Comparison of ENCODE assay signal across 12 mouse cellular contexts in genomic region chr9:63738830-63739229, GRCm38 (mm10). TPM values are rescaled to one million over a fixed set of nuclear protein-coding genes. Genes with fewer than 3 reads are reported as not detected.
A peak's percentile ranks its signal among the peaks of the same experiment; 100 is the strongest.
DNase-seq lines count a peak whose midpoint lies in the region; ATAC-seq and TF ChIP-seq lines count a peak whose summit lies in the region.
"Had no signal": no experiment of that assay in that cellular context is flagged by ENCODE, and none has a peak within 500 bp of the region (broad histone marks: within the 10 kb centered on the region; RNA-seq: fewer than 3 reads in every experiment).

No protein-coding gene starts in this region.

- peak overlapping the region; percentile 5; the same call in 1 of the 2 replicates for H3K4me3 ChIP-seq in gastrocnemius, adult 2 months
- no peak overlapping the region for H3K4me3 ChIP-seq in lung, embryonic 16.5 days (ENCODE audit: low read length)
- 0 out of 2 replicates have a peak overlapping the region, but pooled peaks have one; percentile 4 for H3K4me3 ChIP-seq in thymus, adult 2 months (ENCODE audit: control insufficient read depth, insufficient read depth, low read length)
- H3K4me3 ChIP-seq in hindbrain, embryonic 13.5 days: no peak overlapping the region
- H3K4me3 ChIP-seq: forebrain, embryonic 12.5 days; hindbrain, embryonic 12.5 days; layer of hippocampus, adult 2 months had no signal

- 59% methylated on average over 11 of the region's 11 CpGs for WGBS in lung, embryonic 16.5 days
- WGBS in thymus, adult 2 months: 0% methylated on average over 11 of the region's 11 CpGs
- WGBS in hindbrain, embryonic 13.5 days: 82% methylated on average over 11 of the region's 11 CpGs

- H3K36me3 ChIP-seq in lung, embryonic 16.5 days (ENCODE audit: control insufficient read depth, insufficient read depth, low read length): no peaks in the 10 kb centered on the region
- H3K36me3 ChIP-seq in thymus, adult 2 months (ENCODE audit: control insufficient read depth, insufficient read depth, low read length): no peaks in the 10 kb centered on the region
- no peaks in the 10 kb centered on the region; the same call in 1 of the 2 replicates for H3K36me3 ChIP-seq in hindbrain, embryonic 13.5 days
- H3K36me3 ChIP-seq: forebrain, embryonic 12.5 days; hindbrain, embryonic 12.5 days had no signal

- DNase-seq in gastrocnemius, adult 2 months: no peak
- DNase-seq in gastrocnemius, adult 8-10 months (ENCODE audit: low spot score in 2 of 2): no peak
- DNase-seq in lung, postnatal 14 days: no peak
- DNase-seq in thymus, adult 2 months: peak; percentile 80
- no peak for DNase-seq in embryo, embryonic 10.5 days (ENCODE audit: low spot score)
- DNase-seq: gastrocnemius, postnatal 25 days had no signal

- H3K9me3 ChIP-seq in lung, embryonic 16.5 days (ENCODE audit: control insufficient read depth, low read length): no peaks in the 10 kb centered on the region
- no peaks in the 10 kb centered on the region for H3K9me3 ChIP-seq in hindbrain, embryonic 13.5 days
- H3K9me3 ChIP-seq: forebrain, embryonic 12.5 days; hindbrain, embryonic 12.5 days had no signal

- no peak for TF ChIP-seq CTCF in gastrocnemius, adult 2 months (IDR thresholded peaks at IDR 0.05)
- TF ChIP-seq CTCF in thymus, adult 2 months (IDR thresholded peaks at IDR 0.05; ENCODE audit: borderline replicate concordance, control insufficient read depth, extremely low read depth, insufficient read depth, low read length, poor library complexity): 0 out of 2 replicates have a peak, but pooled peaks have one; percentile 26

- H3K4me1 ChIP-seq in lung, embryonic 16.5 days (replicated peaks; ENCODE audit: control insufficient read depth, insufficient read depth, low read length): peaks cover 57% of the 10 kb centered on the region
- peaks cover 94% of the 10 kb centered on the region for H3K4me1 ChIP-seq in thymus, adult 2 months (replicated peaks; ENCODE audit: control insufficient read depth, insufficient read depth, low read length)
- H3K4me1 ChIP-seq in hindbrain, embryonic 13.5 days (replicated peaks): peaks cover 49% of the 10 kb centered on the region

- intact Hi-C loops in gastrocnemius, adult 2 months (cut with DNase I): no loop called here

- ATAC-seq in lung, embryonic 16.5 days (ENCODE audit: low read depth): no peak
- ATAC-seq in granulocyte monocyte progenitor cell, adult 5-6 weeks (replicated peaks; ENCODE audit: poor library complexity, severe bottlenecking): peak; percentile 13
- ATAC-seq in hindbrain, embryonic 13.5 days (ENCODE audit: low FRiP score): no peak

- TF ChIP-seq POLR2A in thymus, adult 2 months (IDR thresholded peaks at IDR 0.05; ENCODE audit: control insufficient read depth, extremely low read depth, insufficient read depth, low read length, poor library complexity): peak; percentile 30; the same call in 1 of the 2 replicates

- peak overlapping the region; percentile 73 for H3K27ac ChIP-seq in gastrocnemius, adult 2 months
- peak overlapping the region; percentile 15; the same call in 1 of the 2 replicates for H3K27ac ChIP-seq in lung, embryonic 16.5 days (ENCODE audit: low read length)
- H3K27ac ChIP-seq in thymus, adult 2 months (ENCODE audit: control insufficient read depth, insufficient read depth, low read length): peak overlapping the region; percentile 71
- no peak overlapping the region for H3K27ac ChIP-seq in hindbrain, embryonic 13.5 days
- H3K27ac ChIP-seq: forebrain, embryonic 12.5 days; hindbrain, embryonic 12.5 days; layer of hippocampus, adult 2 months had no signal

- no peaks in the 10 kb centered on the region for H3K27me3 ChIP-seq in lung, embryonic 16.5 days (ENCODE audit: control insufficient read depth, insufficient read depth, low read depth, low read length)
- no peaks in the 10 kb centered on the region for H3K27me3 ChIP-seq in thymus, adult 2 months (ENCODE audit: control insufficient read depth, insufficient read depth, low read length)
- H3K27me3 ChIP-seq in hindbrain, embryonic 13.5 days: no peaks in the 10 kb centered on the region
- H3K27me3 ChIP-seq: forebrain, embryonic 12.5 days; hindbrain, embryonic 12.5 days had no signal

- H3K9ac ChIP-seq in lung, embryonic 16.5 days (ENCODE audit: low read length): no peak overlapping the region
- no peak overlapping the region for H3K9ac ChIP-seq in hindbrain, embryonic 13.5 days
- H3K9ac ChIP-seq: forebrain, embryonic 12.5 days; hindbrain, embryonic 12.5 days had no signal

- H3K4me2 ChIP-seq in lung, embryonic 16.5 days (ENCODE audit: low read depth, low read length): no peak overlapping the region
- no peak overlapping the region for H3K4me2 ChIP-seq in hindbrain, embryonic 13.5 days
- H3K4me2 ChIP-seq: forebrain, embryonic 12.5 days; hindbrain, embryonic 12.5 days had no signal

RNA-seq across cellular contexts. Expression of gene Smad3, which starts 19.0 kb away (rescaled TPM):
- total RNA-seq in gastrocnemius, adult 2 months (2021): 10 to 100 TPM; 61.7 to 75.3 TPM
- 10 to 100 TPM; 44.2 to 62.0 (median 46.1) TPM for total RNA-seq in gastrocnemius, adult 8-10 months (2022)
- polyA plus RNA-seq in lung, embryonic 16.5 days (2015; fragmentation: Nextera tagmentation; extraction: Ambion mirVana): 18.0 and 19.5 TPM in 2 replicates
- total RNA-seq in granulocyte monocyte progenitor cell, adult 5-6 weeks (2014; fragmentation: Nextera tagmentation): 12.6 and 21.3 TPM in 2 replicates
- total RNA-seq in granulocyte monocyte progenitor cell, adult 5-6 weeks (2017): 11.6 and 24.7 TPM in 2 replicates
- polyA plus RNA-seq in thymus, adult 2 months (2012; rRNA removed): 63.4 and 70.9 TPM in 2 replicates
- 11.9 and 12.0 TPM in 2 replicates for polyA plus RNA-seq in hindbrain, embryonic 13.5 days (2015; fragmentation: Nextera tagmentation; extraction: Ambion mirVana)

Comparison
In these comparisons a context has a peak if more than half of its experiments do, and no peak if none do; other contexts are left out.
1. H3K4me3 ChIP-seq: peak in gastrocnemius, adult 2 months (single experiment) and thymus, adult 2 months (single experiment); none in lung, embryonic 16.5 days (single experiment) and hindbrain, embryonic 13.5 days (single experiment).